Mouse (Mus musculus): Measurements from ENCODE around the gene Cdh4.
A peak's percentile ranks its signal among the peaks of the same experiment; 100 is the strongest.

Cdh4 gene

DNA sequence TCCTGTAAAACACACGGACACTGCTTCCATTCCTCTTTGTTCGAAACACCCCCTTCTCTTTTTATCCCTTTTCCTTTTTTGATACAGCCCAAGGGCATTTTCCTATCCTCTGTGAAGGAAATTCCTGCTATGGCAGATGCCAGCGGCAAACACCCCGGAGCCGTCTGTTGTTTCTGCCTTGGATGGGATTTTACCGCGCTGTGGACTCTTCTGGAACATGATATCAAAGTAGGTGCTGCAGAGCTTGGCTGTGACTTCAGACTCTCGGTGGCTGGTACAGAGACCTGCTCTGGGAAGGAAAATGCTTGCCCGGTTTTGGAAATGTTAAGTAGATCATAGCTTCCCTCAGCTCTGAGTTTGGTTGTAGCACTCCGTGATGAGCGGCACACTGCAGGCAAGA lies 156.7 kb downstream of the Cdh4 start:
- peak; percentile 34 for DNase-seq (ENCODE audit: low spot score)

GRCm38 (mm10) chr2:179599886-179600285 lies 157.7 kb downstream of the Cdh4 start:
- DNase-seq (ENCODE audit: low spot score) = no peak

DNA sequence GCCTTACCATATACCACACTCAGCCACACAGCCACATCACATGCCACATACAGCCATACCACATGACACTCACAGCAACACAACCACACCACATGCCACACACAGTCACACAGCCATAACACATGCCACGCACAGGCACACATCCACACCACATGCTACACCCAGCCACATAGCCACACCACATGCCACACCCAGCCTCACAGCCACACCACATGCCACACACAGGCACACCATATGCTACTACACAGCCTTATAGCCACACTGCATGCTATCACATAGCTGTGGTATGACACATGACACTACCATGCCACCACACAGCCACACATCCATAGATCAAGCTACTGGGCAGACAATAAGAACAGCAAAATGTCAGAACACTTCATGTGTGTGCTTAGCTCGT lies 158.1 kb downstream of the Cdh4 start:
- DNase-seq (ENCODE audit: low spot score) = no peak

GRCm38 (mm10) chr2:179601167-179601566 lies 158.9 kb downstream of the Cdh4 start:
- no peak for DNase-seq (ENCODE audit: low spot score)

DNA sequence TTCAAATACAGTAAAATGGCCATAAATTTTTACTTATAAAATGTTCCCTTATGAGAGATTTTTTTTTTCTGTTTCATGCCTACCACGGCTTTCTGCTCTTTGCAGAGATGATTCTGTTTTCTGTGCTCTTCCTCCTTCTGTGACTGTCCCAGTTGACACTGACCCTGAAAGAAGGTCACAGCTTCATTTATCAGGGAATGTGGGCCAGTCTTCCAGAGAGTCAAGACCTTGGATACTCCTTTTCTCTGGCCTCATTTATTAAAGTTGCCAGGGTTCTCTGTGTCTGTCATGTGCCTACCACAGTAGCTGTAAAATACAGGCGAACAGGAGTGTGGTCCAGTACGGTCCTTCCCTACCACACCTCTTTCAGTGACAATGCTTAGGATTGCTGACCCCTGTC lies 162.5 kb downstream of the Cdh4 start:
- no peak for DNase-seq (ENCODE audit: low spot score)

DNA sequence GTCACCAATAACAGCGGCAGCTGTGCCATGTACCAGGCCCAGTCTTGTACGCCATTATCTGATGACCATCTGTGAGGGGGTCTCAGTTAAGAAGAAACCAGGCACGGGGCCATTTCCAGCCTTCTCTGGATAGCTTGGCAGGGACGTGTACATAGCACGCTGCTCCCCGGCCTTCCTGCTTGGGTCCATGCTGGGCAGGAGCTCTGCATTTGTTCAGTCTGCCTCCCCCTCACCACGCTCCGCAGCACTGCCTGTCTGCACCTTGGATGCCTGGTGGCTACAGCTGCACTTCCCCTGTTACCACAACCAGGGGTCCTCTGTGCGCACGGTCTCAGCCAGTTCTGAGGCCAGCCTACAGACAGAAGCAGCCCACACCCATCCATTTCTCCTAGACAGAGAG lies 163.0 kb downstream of the Cdh4 start:
- no peak for DNase-seq (ENCODE audit: low spot score)

- no peak for DNase-seq (ENCODE audit: low spot score)
Observed at GRCm38 (mm10) chr2:179606341-179606740, 164.1 kb downstream of the Cdh4 start.

DNA sequence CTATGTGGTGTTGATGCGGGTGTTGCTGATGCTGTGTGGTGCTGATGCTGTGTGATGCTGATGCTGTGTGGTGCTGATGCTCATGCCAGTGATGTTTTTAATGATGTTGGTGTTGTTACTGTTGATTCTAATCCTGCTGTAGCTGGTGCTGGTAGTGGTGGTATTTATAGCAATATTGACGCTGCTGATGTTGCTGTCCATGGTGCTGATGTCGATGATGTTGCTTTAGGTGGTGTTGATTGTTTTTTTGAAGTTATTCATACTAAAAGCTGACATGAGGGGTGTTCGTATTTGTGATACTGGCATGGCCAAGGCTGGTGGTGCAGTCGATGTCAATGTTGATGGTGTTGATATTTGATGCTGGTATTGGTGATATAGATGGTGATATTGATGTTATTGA lies 173.7 kb downstream of the Cdh4 start:
- DNase-seq (ENCODE audit: low spot score) = no peak

DNA sequence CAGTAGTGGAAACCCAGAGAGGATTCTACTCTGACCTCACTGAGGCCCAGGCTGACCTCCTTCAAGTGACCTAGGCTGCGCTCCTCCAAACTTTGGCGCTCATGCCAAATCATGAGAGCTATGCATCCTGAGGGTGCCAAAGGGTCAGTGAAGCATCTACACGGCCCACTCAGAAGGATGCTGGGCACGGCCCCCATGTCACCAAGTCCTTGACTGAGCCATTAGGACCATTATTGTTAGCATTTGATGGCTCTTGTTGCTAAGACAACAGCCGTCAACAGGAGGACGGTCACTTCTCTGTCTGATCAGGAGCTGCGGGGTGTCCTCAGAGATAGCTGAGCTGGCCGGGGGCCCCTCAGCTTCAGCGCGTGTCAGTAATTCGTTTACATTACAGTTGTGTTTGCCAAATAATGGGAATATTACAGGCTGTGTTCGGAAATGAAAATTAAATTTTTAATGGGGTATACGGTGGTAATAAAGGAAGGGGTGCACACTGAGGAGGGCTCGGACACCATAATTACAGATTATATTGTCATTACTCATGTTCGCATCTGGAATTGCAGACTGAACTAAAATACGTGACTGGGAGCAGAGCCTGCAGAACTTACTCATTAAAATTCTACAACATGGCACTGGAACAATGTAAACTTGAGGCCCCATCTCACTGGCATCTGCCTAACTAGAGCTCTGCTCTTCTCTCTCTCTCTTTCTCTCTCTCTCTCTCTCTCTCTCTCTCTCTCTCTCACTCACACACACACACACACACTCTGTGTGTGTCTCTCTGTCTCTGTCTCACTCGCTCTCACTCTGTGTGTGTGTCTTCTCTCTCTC lies 181.6 kb downstream of the Cdh4 start:
- no peak for DNase-seq (ENCODE audit: low spot score)

DNA sequence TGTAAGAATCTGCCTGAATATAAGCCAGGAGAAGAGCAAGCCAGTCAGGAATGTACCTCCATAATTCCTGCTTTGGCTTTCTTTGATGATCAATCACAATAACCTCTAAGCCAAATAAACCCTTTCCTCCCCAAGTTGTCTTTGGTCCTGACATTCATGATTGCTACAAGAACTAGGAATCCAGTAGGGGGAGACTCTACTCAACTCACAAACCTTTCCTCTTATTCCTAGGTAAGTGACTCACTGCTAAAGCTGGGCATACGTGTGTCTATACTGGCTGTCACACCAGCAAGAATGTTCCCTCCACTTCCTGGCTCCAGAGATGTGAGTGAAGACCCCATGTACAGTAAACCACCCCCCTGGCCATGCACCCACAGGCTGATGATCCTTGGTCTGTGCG lies 185.3 kb downstream of the Cdh4 start:
- DNase-seq (ENCODE audit: low spot score) = no peak

- no peak for DNase-seq (ENCODE audit: low spot score)
Observed at GRCm38 (mm10) chr2:179630720-179631119, 188.5 kb downstream of the Cdh4 start.

GRCm38 (mm10) chr2:179640576-179641301 lies 198.5 kb downstream of the Cdh4 start:
- peak; percentile 6 for DNase-seq (ENCODE audit: low spot score)

GRCm38 (mm10) chr2:179648573-179649263 lies 206.5 kb downstream of the Cdh4 start:
- DNase-seq (ENCODE audit: low spot score) = no peak

- no peak for DNase-seq (ENCODE audit: low spot score)
Observed at GRCm38 (mm10) chr2:179649370-179649769, 207.1 kb downstream of the Cdh4 start.

GRCm38 (mm10) chr2:179650168-179650567 lies 207.9 kb downstream of the Cdh4 start:
- no peak for DNase-seq (ENCODE audit: low spot score)

DNA sequence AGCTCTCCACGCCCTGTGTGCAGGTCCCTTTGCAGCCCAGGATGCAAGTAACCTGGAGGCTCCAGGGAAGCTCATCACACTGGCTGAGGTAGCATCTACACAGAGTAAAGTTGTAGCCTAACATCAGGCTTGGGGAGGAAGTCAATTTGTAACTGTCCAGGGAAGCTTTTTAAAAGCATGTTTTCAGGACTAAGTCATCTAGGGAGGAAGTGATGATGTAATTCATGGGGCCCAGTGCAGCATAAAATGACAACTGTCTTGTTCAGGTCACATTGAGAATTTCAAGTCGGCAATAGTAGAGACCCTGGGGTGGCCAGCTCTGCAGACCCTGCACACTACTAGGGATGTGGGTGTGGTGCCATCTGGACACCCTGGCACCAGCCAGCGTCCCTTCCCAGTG lies 213.3 kb downstream of the Cdh4 start:
- no peak for DNase-seq (ENCODE audit: low spot score)

DNA sequence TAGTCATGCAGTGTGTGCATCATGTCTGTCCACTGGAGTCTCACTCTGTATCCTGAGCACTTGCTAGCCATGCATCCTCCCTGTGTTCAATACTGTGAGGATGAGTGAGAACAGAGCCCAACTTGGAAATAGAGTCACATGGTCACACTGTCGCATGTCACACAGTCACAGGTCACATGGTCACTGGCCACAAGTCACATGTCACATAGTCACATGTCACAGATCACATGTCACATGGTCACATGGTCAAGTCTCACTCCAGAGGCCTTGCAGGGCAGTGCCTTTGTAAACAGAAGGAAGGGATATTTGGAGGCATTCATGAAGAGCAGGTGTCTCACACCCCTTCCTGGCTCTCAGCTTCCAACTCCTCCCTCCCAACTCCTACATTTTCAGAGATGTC lies 217.0 kb downstream of the Cdh4 start:
- DNase-seq (ENCODE audit: low spot score) = no peak

GRCm38 (mm10) chr2:179661998-179662714 lies 219.9 kb downstream of the Cdh4 start:
- DNase-seq (ENCODE audit: low spot score) = no peak

GRCm38 (mm10) chr2:179662739-179663138 lies 220.5 kb downstream of the Cdh4 start:
- no peak for DNase-seq (ENCODE audit: low spot score)

GRCm38 (mm10) chr2:179663652-179664051 lies 221.4 kb downstream of the Cdh4 start:
- DNase-seq (ENCODE audit: low spot score) = no peak

DNA sequence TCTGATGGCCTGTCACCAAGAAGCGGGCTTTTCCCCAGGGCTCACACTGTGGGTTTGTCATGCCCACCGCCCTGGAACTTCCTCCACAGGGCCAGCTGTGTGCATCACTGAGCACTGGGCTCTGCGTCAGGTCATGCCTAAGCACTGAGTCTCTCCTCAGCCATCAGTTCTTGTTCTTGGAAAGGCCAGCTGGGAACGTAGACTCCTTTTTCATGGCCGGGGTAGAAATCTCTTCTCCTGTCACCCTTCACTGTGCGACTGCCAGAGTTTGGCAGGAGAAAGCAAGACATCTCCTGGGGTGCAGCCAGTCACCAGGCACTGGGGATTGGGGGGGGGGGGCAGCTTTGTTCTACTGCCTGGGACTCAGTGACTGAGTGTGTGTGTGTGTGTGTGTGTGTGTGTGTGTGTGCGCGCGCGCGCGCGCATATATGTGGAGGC lies 222.0 kb downstream of the Cdh4 start:
- no peak for DNase-seq (ENCODE audit: low spot score)

GRCm38 (mm10) chr2:179670689-179671088 lies 228.5 kb downstream of the Cdh4 start:
- DNase-seq (ENCODE audit: low spot score) = no peak
